In the genomic region with DNA sequence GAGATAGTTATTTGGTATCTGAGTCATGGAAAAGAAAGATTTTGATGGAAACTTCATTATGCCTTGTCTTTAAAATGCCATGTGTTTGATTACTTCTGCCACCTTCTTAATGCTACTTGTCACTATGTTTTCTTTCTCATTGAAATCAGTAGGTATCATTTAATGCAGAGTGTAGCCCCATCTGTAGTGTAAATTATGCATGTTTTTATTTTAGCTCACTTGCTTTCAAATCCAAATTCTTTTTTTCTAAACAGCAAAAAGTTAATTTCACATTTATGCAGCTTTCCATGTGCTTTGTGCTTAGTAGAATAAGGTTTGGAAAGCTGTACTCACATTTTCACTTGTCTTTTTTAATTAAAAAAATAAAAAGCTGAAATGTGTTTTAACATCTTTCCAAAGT, we compare ENCODE assay signal across 27 mouse cellular contexts.
DNase-seq lines count a peak whose midpoint lies in the region; ATAC-seq lines count a peak whose summit lies in the region.
"Had no signal": no experiment of that assay in that cellular context is flagged by ENCODE, and none has a peak within 500 bp of the region (broad histone marks: within the 10 kb centered on the region; RNA-seq: fewer than 3 reads in every experiment).

No protein-coding gene starts in this region.

- H3K36me3 ChIP-seq in forebrain, embryonic 16.5 days (ENCODE audit: control insufficient read depth, insufficient read depth): no peaks in the 10 kb centered on the region
- no peaks in the 10 kb centered on the region for H3K36me3 ChIP-seq in forebrain, embryonic 11.5 days (ENCODE audit: control insufficient read depth, insufficient read depth, low read length)
- H3K36me3 ChIP-seq: embryonic facial prominence, embryonic 13.5 days; embryonic facial prominence, embryonic 15.5 days; forebrain, embryonic 10.5 days; G1E had no signal

- H3K27me3 ChIP-seq in forebrain, embryonic 16.5 days (replicated peaks; ENCODE audit: control insufficient read depth, insufficient read depth, low read length): no peaks in the 10 kb centered on the region
- no peaks in the 10 kb centered on the region for H3K27me3 ChIP-seq in forebrain, embryonic 11.5 days (ENCODE audit: control insufficient read depth, insufficient read depth, low read length)
- H3K27me3 ChIP-seq: CH12.LX; embryonic facial prominence, embryonic 13.5 days; embryonic facial prominence, embryonic 15.5 days; Patski had no signal

- ATAC-seq in forebrain, embryonic 16.5 days: peak; percentile 52; the same call in 1 of the 2 replicates
- ATAC-seq in forebrain, embryonic 11.5 days (replicated peaks; ENCODE audit: low FRiP score): no peak
- peak; percentile 62; the same call in 1 of the 2 replicates for ATAC-seq in frontal cortex, adult (ENCODE audit: low TSS enrichment)
- ATAC-seq in activated CD4-positive, CD25-positive, alpha-beta regulatory T cell, adult 4 months: no peak
- ATAC-seq: CD4-positive, CD25-positive, alpha-beta regulatory T cell, adult 4 months; forebrain, embryonic 14.5 days; Patski had no signal

- no peaks in the 10 kb centered on the region for H3K4me1 ChIP-seq in forebrain, embryonic 16.5 days (replicated peaks; ENCODE audit: control insufficient read depth, insufficient read depth, low read length)
- no peaks in the 10 kb centered on the region for H3K4me1 ChIP-seq in forebrain, embryonic 11.5 days (replicated peaks; ENCODE audit: control insufficient read depth, insufficient read depth, low read length)
- H3K4me1 ChIP-seq: embryonic facial prominence, embryonic 13.5 days; embryonic facial prominence, embryonic 15.5 days; forebrain, embryonic 10.5 days had no signal

- H3K4me3 ChIP-seq in forebrain, embryonic 16.5 days (replicated peaks; ENCODE audit: low read length): no peak overlapping the region
- H3K4me3 ChIP-seq in forebrain, embryonic 11.5 days (ENCODE audit: low read depth, low read length): no peak overlapping the region
- H3K4me3 ChIP-seq: embryonic facial prominence, embryonic 13.5 days; embryonic facial prominence, embryonic 15.5 days; erythroblast, embryonic 14.5 days; forebrain, embryonic 10.5 days had no signal

- no peak overlapping the region for H3K9ac ChIP-seq in forebrain, embryonic 16.5 days (replicated peaks; ENCODE audit: low read depth, low read length)
- no peak overlapping the region for H3K9ac ChIP-seq in forebrain, embryonic 11.5 days (ENCODE audit: low read length)
- H3K9ac ChIP-seq: embryonic facial prominence, embryonic 13.5 days; embryonic facial prominence, embryonic 15.5 days had no signal

- H3K27ac ChIP-seq in forebrain, embryonic 16.5 days (ENCODE audit: low read length): no peak overlapping the region
- no peak overlapping the region for H3K27ac ChIP-seq in forebrain, embryonic 11.5 days (ENCODE audit: low read depth, low read length)
- H3K27ac ChIP-seq: embryonic facial prominence, embryonic 13.5 days; embryonic facial prominence, embryonic 15.5 days; forebrain, embryonic 10.5 days had no signal

- no peaks in the 10 kb centered on the region for H3K9me3 ChIP-seq in forebrain, embryonic 16.5 days (ENCODE audit: control insufficient read depth, low read length)
- H3K9me3 ChIP-seq in forebrain, embryonic 11.5 days (ENCODE audit: control insufficient read depth, low read length): no peaks in the 10 kb centered on the region
- H3K9me3 ChIP-seq: embryonic facial prominence, embryonic 13.5 days; embryonic facial prominence, embryonic 15.5 days; forebrain, embryonic 10.5 days; G1E had no signal

- no peak overlapping the region for H3K4me2 ChIP-seq in forebrain, embryonic 16.5 days (ENCODE audit: low read length)
- no peak overlapping the region for H3K4me2 ChIP-seq in forebrain, embryonic 11.5 days (ENCODE audit: low read depth, low read length, severe bottlenecking)
- H3K4me2 ChIP-seq: embryonic facial prominence, embryonic 13.5 days; embryonic facial prominence, embryonic 15.5 days had no signal

- no peak for DNase-seq in forebrain, embryonic 11.5 days (ENCODE audit: low spot score)
- no peak for DNase-seq in frontal cortex, postnatal 14 days (ENCODE audit: low spot score in 2 of 2)
- peak; percentile 5 for DNase-seq in brain, adult 2 months (ENCODE audit: low read depth, low spot score)
- DNase-seq in telencephalon, adult 2 months (ENCODE audit: low read depth, low spot score): peak; percentile 8
- DNase-seq: adrenal gland, adult 2 months; adrenal gland, postnatal 10 days; adrenal gland, postnatal 25 days; B cell, adult 2 months; cerebellum, adult 11 months; cerebellum, adult 18-20 months; cerebellum, adult 8-10 months; cerebellum, adult 9-11 months; cerebellum, postnatal 14 days; cerebellum, postnatal 36 days; embryo, embryonic 11 days had no signal

Comparison
In these comparisons a context has a peak if more than half of its experiments do, and no peak if none do; other contexts are left out.
1. ATAC-seq: peak in forebrain, embryonic 16.5 days (single experiment) and frontal cortex, adult (single experiment); none in forebrain, embryonic 11.5 days (single experiment) and activated CD4-positive, CD25-positive, alpha-beta regulatory T cell, adult 4 months (single experiment).
2. DNase-seq: peak in brain, adult 2 months (single experiment) and telencephalon, adult 2 months (single experiment); none in forebrain, embryonic 11.5 days (single experiment) and frontal cortex, postnatal 14 days (0 of 2).